Comparison of ENCODE assay signal across 8 mouse cellular contexts in genomic region chr10:116300824-116301223, GRCm38 (mm10). TPM values are rescaled to one million over a fixed set of nuclear protein-coding genes. Genes with fewer than 3 reads are reported as not detected.
DNase-seq lines count a peak whose midpoint lies in the region; ATAC-seq and TF ChIP-seq lines count a peak whose summit lies in the region.

No protein-coding gene starts in this region.

- H3K4me3 ChIP-seq in lung, embryonic 16.5 days (ENCODE audit: low read length) = peak overlapping the region; percentile 55
- peak overlapping the region; percentile 52 for H3K4me3 ChIP-seq in hindbrain, embryonic 15.5 days
- H3K4me3 ChIP-seq in liver, embryonic 11.5 days (ENCODE audit: low read depth, low read length) = peak overlapping the region; percentile 43
- no peak overlapping the region for H3K4me3 ChIP-seq in thymus, adult 2 months (ENCODE audit: control insufficient read depth, insufficient read depth, low read length)

- no peak for TF ChIP-seq POLR2A in thymus, adult 2 months (IDR thresholded peaks at IDR 0.05; ENCODE audit: control insufficient read depth, extremely low read depth, insufficient read depth, low read length, poor library complexity)

- no peak for DNase-seq in lung, postnatal 36 days
- no peak for DNase-seq in liver, embryonic 11.5 days (ENCODE audit: low spot score)
- DNase-seq in thymus, adult 2 months = no peak
- no peak for DNase-seq in spleen, adult 12 weeks (ENCODE audit: low spot score)
- no peak for DNase-seq in yolk sac, embryonic 10.5 days (ENCODE audit: low spot score)
- DNase-seq in cerebellum, adult 9-11 months = no peak

- H3K27me3 ChIP-seq in lung, embryonic 16.5 days (ENCODE audit: control insufficient read depth, insufficient read depth, low read depth, low read length) = peaks cover 9% of the 10 kb centered on the region
- H3K27me3 ChIP-seq in hindbrain, embryonic 15.5 days = 0 out of 2 replicates have a peak, but pooled peaks cover 12% of the 10 kb centered on the region
- H3K27me3 ChIP-seq in liver, embryonic 11.5 days (replicated peaks; ENCODE audit: control insufficient read depth, insufficient read depth, low read length) = peaks cover 24% of the 10 kb centered on the region
- peaks cover 5% of the 10 kb centered on the region; the same call in 1 of the 2 replicates for H3K27me3 ChIP-seq in thymus, adult 2 months (ENCODE audit: control insufficient read depth, insufficient read depth, low read length)

- peak overlapping the region; percentile 72 for H3K4me2 ChIP-seq in lung, embryonic 16.5 days (ENCODE audit: low read depth, low read length)
- peak overlapping the region; percentile 99 for H3K4me2 ChIP-seq in hindbrain, embryonic 15.5 days
- H3K4me2 ChIP-seq in liver, embryonic 11.5 days = peak overlapping the region; percentile 72

- H3K9ac ChIP-seq in lung, embryonic 16.5 days (ENCODE audit: low read length) = peak overlapping the region; percentile 65
- H3K9ac ChIP-seq in hindbrain, embryonic 15.5 days = peak overlapping the region; percentile 44
- peak overlapping the region; percentile 37; the same call in 1 of the 2 replicates for H3K9ac ChIP-seq in liver, embryonic 11.5 days (ENCODE audit: low read depth, low read length)

- H3K27ac ChIP-seq in lung, embryonic 16.5 days (ENCODE audit: low read length) = 0 out of 2 replicates have a peak overlapping the region, but pooled peaks have one; percentile 22
- no peak overlapping the region for H3K27ac ChIP-seq in hindbrain, embryonic 15.5 days (replicated peaks)
- no peak overlapping the region for H3K27ac ChIP-seq in liver, embryonic 11.5 days (ENCODE audit: low read depth, low read length)
- H3K27ac ChIP-seq in thymus, adult 2 months (ENCODE audit: control insufficient read depth, insufficient read depth, low read length) = no peak overlapping the region

- no peaks in the 10 kb centered on the region for H3K9me3 ChIP-seq in lung, embryonic 16.5 days (ENCODE audit: control insufficient read depth, low read length)
- H3K9me3 ChIP-seq in hindbrain, embryonic 15.5 days = no peaks in the 10 kb centered on the region
- H3K9me3 ChIP-seq in liver, embryonic 11.5 days (ENCODE audit: control insufficient read depth, low read length) = no peaks in the 10 kb centered on the region

- H3K4me1 ChIP-seq in lung, embryonic 16.5 days (replicated peaks; ENCODE audit: control insufficient read depth, insufficient read depth, low read length) = peaks cover 17% of the 10 kb centered on the region
- peaks cover 10% of the 10 kb centered on the region for H3K4me1 ChIP-seq in hindbrain, embryonic 15.5 days (replicated peaks)
- no peaks in the 10 kb centered on the region; the same call in 1 of the 2 replicates for H3K4me1 ChIP-seq in liver, embryonic 11.5 days (replicated peaks; ENCODE audit: control insufficient read depth, insufficient read depth, low read length)
- peaks cover 2% of the 10 kb centered on the region; the same call in 1 of the 2 replicates for H3K4me1 ChIP-seq in thymus, adult 2 months (replicated peaks; ENCODE audit: control insufficient read depth, insufficient read depth, low read length)

- ATAC-seq in lung, embryonic 16.5 days (ENCODE audit: low read depth) = peak; percentile 73
- no peak for ATAC-seq in hindbrain, embryonic 15.5 days (ENCODE audit: low FRiP score, low read depth)
- ATAC-seq in liver, embryonic 11.5 days (replicated peaks; ENCODE audit: low FRiP score) = no peak

- 14% methylated on average over 7 of the region's 7 CpGs for WGBS in lung, embryonic 16.5 days
- 18% methylated on average over 7 of the region's 7 CpGs for WGBS in hindbrain, embryonic 15.5 days
- 17% methylated on average over 7 of the region's 7 CpGs for WGBS in liver, embryonic 11.5 days
- 63% methylated on average over 7 of the region's 7 CpGs for WGBS in thymus, adult 2 months

- H3K36me3 ChIP-seq in lung, embryonic 16.5 days (ENCODE audit: control insufficient read depth, insufficient read depth, low read length) = no peaks in the 10 kb centered on the region
- H3K36me3 ChIP-seq in hindbrain, embryonic 15.5 days = no peaks in the 10 kb centered on the region
- no peaks in the 10 kb centered on the region for H3K36me3 ChIP-seq in liver, embryonic 11.5 days (ENCODE audit: control insufficient read depth, insufficient read depth, low read length)
- H3K36me3 ChIP-seq in thymus, adult 2 months (ENCODE audit: control insufficient read depth, insufficient read depth, low read length) = no peaks in the 10 kb centered on the region

- no peak for TF ChIP-seq CTCF in thymus, adult 2 months (IDR thresholded peaks at IDR 0.05; ENCODE audit: borderline replicate concordance, control insufficient read depth, extremely low read depth, insufficient read depth, low read length, poor library complexity)

RNA-seq across cellular contexts. Expression of gene Ptprb, which starts 25.5 kb away (rescaled TPM):
- 17.1 and 18.4 TPM in 2 replicates for polyA plus RNA-seq in lung, embryonic 16.5 days (2015; fragmentation: Nextera tagmentation; extraction: Ambion mirVana)
- 3.7 and 3.9 TPM in 2 replicates for polyA plus RNA-seq in hindbrain, embryonic 15.5 days (2015; fragmentation: Nextera tagmentation; extraction: Ambion mirVana)
- 2.2 and 2.7 TPM in 2 replicates for polyA plus RNA-seq in liver, embryonic 11.5 days (2014; fragmentation: Nextera tagmentation; extraction: Ambion mirVana)
- 1.6 and 1.8 TPM in 2 replicates for polyA plus RNA-seq in thymus, adult 2 months (2012; rRNA removed)
